Mouse (Mus musculus): ENCODE data around the gene Srsf2. TPM values are rescaled to one million over a fixed set of nuclear protein-coding genes. Genes with fewer than 3 reads are reported as not detected.
A peak's percentile ranks its signal among the peaks of the same experiment; 100 is the strongest.

Gene Srsf2
- polyA plus RNA-seq, 1 experiment from 2014 or later = 773 TPM

GRCm38 (mm10) chr11:116878454-116878853 lies 25.6 kb upstream of the Srsf2 start:
- no peak overlapping the region for H3K4me2 ChIP-seq
- WGBS = 90% methylated on average over 8 of the region's 8 CpGs

GRCm38 (mm10) chr11:116873987-116874386 lies 21.1 kb upstream of the Srsf2 start:
- H3K27ac ChIP-seq = no peak overlapping the region
- 91% methylated on average over 20 of the region's 20 CpGs for WGBS
- no peaks in the 10 kb centered on the region for H3K4me1 ChIP-seq
- H3K27me3 ChIP-seq = no peaks in the 10 kb centered on the region
- H3K36me3 ChIP-seq (ENCODE audit: poor library complexity, severe bottlenecking) = peaks cover 52% of the 10 kb centered on the region
- no peak overlapping the region for H3K4me2 ChIP-seq
- H3K4me3 ChIP-seq = no peak overlapping the region
- no peak overlapping the region for H3K9ac ChIP-seq
- ATAC-seq = no peak
- no peaks in the 10 kb centered on the region for H3K9me3 ChIP-seq (replicated peaks)

More at GRCm38 (mm10) chr11:116878454-116878853, 25.6 kb upstream of the Srsf2 start:
- H3K27me3 ChIP-seq = no peaks in the 10 kb centered on the region
- H3K4me3 ChIP-seq = no peak overlapping the region
- 0 out of 2 replicates have a peak, but pooled peaks cover 3% of the 10 kb centered on the region for H3K4me1 ChIP-seq
- H3K9me3 ChIP-seq (replicated peaks) = no peaks in the 10 kb centered on the region
- no peak overlapping the region for H3K9ac ChIP-seq
- H3K27ac ChIP-seq = no peak overlapping the region
- no peak for ATAC-seq
- H3K36me3 ChIP-seq (ENCODE audit: poor library complexity, severe bottlenecking) = peaks cover 24% of the 10 kb centered on the region

GRCm38 (mm10) chr11:116871538-116871937 lies 18.6 kb upstream of the Srsf2 start:
- H3K4me2 ChIP-seq = no peak overlapping the region
- peaks cover 68% of the 10 kb centered on the region for H3K36me3 ChIP-seq (ENCODE audit: poor library complexity, severe bottlenecking)
- H3K4me1 ChIP-seq = no peaks in the 10 kb centered on the region
- H3K27me3 ChIP-seq = no peaks in the 10 kb centered on the region
- no peak overlapping the region for H3K9ac ChIP-seq
- no peak overlapping the region for H3K4me3 ChIP-seq
- 93% methylated on average over 9 of the region's 9 CpGs for WGBS
- H3K9me3 ChIP-seq (replicated peaks) = no peaks in the 10 kb centered on the region
- ATAC-seq = no peak
- H3K27ac ChIP-seq = no peak overlapping the region

GRCm38 (mm10) chr11:116869641-116870040 lies 16.7 kb upstream of the Srsf2 start:
- no peaks in the 10 kb centered on the region for H3K9me3 ChIP-seq (replicated peaks)
- H3K4me3 ChIP-seq = no peak overlapping the region
- no peak overlapping the region for H3K27ac ChIP-seq
- no peak overlapping the region for H3K9ac ChIP-seq
- H3K27me3 ChIP-seq = no peaks in the 10 kb centered on the region
- peaks cover 74% of the 10 kb centered on the region for H3K36me3 ChIP-seq (ENCODE audit: poor library complexity, severe bottlenecking)
- H3K4me2 ChIP-seq = no peak overlapping the region
- no peak for ATAC-seq
- no peaks in the 10 kb centered on the region for H3K4me1 ChIP-seq
- 96% methylated on average over 4 of the region's 4 CpGs for WGBS

- Histone ChIP-seq H3K4me3 (no peak overlapping the region), H3K27ac (no peak overlapping the region), H3K4me2 (no peak overlapping the region), H3K9ac (no peak overlapping the region), H3K9me3 (replicated peaks) (no peaks in the 10 kb centered on the region), H3K4me1 (no peaks in the 10 kb centered on the region), H3K27me3 (no peaks in the 10 kb centered on the region), H3K36me3 (ENCODE audit: poor library complexity, severe bottlenecking) (peaks cover 74% of the 10 kb centered on the region)
- WGBS = 92% methylated on average over 8 of the region's 8 CpGs
- no peak for ATAC-seq
Observed at GRCm38 (mm10) chr11:116869223-116869622, 16.3 kb upstream of the Srsf2 start.

DNA sequence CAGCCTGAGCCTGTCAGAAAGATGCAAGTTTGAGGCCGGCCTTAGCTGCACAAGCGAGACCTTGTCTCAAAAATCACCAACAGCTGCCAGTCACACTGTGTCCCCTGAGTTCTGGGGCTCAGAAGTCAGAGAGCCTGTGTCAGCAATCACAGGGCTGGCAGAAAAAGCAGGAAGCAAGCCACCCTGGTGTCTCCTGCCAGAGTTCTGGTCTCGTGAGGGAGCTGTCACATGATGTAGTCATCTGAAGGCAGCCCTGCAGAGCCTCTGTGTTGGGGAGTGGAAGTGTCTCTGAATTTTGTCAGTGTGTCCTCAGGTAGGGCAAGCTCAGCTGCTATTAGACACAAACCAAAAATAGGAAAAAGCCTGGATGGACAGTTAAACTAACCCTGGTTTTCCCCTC lies 15.2 kb upstream of the Srsf2 start:
- H3K27ac ChIP-seq = no peak overlapping the region
- no peak overlapping the region for H3K9ac ChIP-seq
- WGBS = 86% methylated on average over 3 of the region's 3 CpGs
- H3K4me2 ChIP-seq = no peak overlapping the region
- H3K27me3 ChIP-seq = no peaks in the 10 kb centered on the region
- H3K4me1 ChIP-seq = no peaks in the 10 kb centered on the region
- peaks cover 74% of the 10 kb centered on the region for H3K36me3 ChIP-seq (ENCODE audit: poor library complexity, severe bottlenecking)
- no peaks in the 10 kb centered on the region for H3K9me3 ChIP-seq (replicated peaks)
- ATAC-seq = no peak
- H3K4me3 ChIP-seq = no peak overlapping the region

DNA sequence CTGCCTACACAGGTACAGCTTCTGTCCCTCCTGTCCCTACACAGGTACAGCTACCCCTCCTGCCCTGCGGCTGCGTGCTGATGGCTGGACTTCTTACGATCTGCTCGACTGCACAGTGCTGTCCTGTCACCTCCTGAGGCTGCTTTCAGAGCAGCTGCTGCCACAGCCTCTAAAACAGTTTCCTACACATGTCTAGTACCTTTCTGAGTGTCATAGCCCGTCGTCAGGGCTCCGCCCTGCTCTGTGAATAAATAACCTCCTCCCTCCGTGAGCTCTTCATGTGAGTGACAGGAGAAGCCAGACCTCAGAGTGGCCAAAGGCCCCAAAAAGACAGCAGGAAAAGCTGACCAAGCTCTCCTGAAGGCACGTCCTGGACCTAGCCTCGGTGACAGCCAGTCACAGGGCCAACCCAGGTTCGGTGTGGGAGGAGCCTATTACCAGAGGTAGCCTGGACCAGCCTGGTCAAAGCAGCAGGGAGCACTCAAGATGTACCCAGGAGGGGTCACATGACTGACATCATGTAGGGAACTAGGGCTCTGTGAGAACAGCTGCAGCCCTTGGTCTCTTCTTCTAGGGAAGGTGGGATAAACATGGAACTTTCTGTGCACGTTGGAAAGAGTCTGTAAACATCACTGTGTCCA lies 13.2 kb upstream of the Srsf2 start:
- 83% methylated on average over 12 of the region's 12 CpGs for WGBS
- Histone ChIP-seq H3K27me3 (no peaks in the 10 kb centered on the region), H3K36me3 (ENCODE audit: poor library complexity, severe bottlenecking) (peaks cover 81% of the 10 kb centered on the region), H3K27ac (no peak overlapping the region), H3K4me1 (no peaks in the 10 kb centered on the region), H3K4me2 (no peak overlapping the region), H3K9ac (no peak overlapping the region), H3K9me3 (replicated peaks) (no peaks in the 10 kb centered on the region), H3K4me3 (no peak overlapping the region)
- no peak for ATAC-seq

DNA sequence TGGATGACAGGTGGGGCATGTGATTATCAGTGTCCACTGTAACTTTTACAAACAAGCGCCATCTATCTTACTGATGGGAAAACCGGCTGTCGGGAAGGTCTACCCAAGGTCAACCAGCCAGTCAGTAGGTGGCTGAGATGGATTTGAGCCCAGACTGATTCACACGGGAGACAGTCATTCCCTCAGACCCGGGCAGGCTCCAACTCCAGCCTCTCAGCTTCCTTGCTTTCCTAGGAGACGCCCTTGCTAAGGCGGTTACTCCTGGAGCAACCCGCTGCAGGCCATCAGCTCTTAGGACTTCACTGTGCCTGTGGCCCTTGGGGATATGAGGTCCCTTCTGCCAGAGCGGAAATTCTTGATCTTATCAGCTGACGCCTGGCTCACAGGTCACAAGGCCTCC lies 11.6 kb upstream of the Srsf2 start:
- Histone ChIP-seq H3K27ac (no peak overlapping the region), H3K4me1 (no peaks in the 10 kb centered on the region), H3K4me3 (no peak overlapping the region), H3K9me3 (replicated peaks) (no peaks in the 10 kb centered on the region), H3K36me3 (ENCODE audit: poor library complexity, severe bottlenecking) (peaks cover 88% of the 10 kb centered on the region), H3K9ac (no peak overlapping the region), H3K27me3 (no peaks in the 10 kb centered on the region), H3K4me2 (no peak overlapping the region)
- no peak for ATAC-seq
- WGBS = 88% methylated on average over 10 of the region's 10 CpGs

DNA sequence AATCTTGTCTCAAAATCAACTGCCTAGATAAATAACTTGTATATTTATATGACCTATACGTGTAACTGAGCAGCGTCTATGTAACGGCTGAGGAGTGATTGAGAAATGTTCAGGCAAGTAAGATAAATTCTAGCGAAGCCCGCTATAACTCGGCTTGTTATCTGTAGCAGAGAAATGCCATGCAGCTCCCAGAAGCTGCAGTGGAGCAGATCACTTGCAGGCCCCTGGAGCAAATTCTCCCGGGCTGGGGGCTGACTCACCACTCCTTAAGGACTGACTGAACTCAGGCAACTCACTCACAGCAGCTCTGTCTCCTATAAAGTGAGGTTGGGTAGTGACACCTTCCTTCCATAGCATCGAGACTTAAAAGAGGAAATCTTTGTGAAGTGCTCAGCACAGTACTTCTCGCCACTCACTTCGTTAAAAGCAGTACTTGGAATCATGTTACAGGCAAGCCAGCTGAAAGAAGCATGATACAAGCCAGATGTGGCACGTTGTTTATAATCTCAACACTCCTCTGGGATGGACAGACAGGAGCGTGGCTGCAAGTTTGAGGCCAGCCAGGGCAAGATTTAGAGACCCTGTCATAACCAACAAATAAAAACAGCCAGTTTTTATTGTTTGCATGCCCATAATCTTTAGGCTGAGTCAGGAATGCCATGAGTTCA lies 4.4 kb upstream of the Srsf2 start:
- no peak for ATAC-seq
- no peaks in the 10 kb centered on the region for H3K27me3 ChIP-seq
- 89% methylated on average over 12 of the region's 12 CpGs for WGBS
- H3K4me2 ChIP-seq = no peak overlapping the region
- H3K4me1 ChIP-seq = peaks cover 13% of the 10 kb centered on the region
- peaks cover 38% of the 10 kb centered on the region for H3K36me3 ChIP-seq (ENCODE audit: poor library complexity, severe bottlenecking)
- no peak overlapping the region for H3K27ac ChIP-seq
- H3K9me3 ChIP-seq (replicated peaks) = no peaks in the 10 kb centered on the region
- H3K4me3 ChIP-seq = no peak overlapping the region
- H3K9ac ChIP-seq = no peak overlapping the region

GRCm38 (mm10) chr11:116854279-116854678 lies 1.4 kb upstream of the Srsf2 start:
- peak overlapping the region; percentile 99 for H3K9ac ChIP-seq
- 47% methylated on average over 10 of the region's 10 CpGs for WGBS
- peak overlapping the region; percentile 82 for H3K4me2 ChIP-seq

DNA sequence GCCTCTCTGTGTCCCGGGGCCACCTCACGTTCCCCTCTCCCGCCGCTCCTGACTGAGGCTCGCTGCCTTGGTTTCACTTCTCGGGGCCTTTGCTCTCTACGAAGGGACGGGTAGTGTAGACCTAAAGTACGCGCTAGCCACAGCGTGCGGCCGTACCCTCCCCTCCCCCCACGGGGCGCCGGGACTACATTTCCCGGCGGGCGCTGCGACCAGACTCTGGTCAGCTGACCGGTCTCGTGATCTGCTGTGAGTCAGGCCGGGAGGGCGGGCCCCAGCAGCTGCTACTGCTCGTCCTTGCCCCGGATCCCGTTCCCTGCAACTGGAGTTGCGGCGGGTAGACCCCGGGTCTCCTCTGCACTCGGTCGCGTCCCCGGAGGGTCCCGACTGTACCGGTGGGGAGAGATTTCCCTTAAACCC lies 626 bp upstream of the Srsf2 start:
- under 1% methylated on average over 34 of the region's 36 CpGs for WGBS
- peak; percentile 93 for ATAC-seq
- peak overlapping the region; percentile 82 for H3K4me2 ChIP-seq
- peak overlapping the region; percentile 99 for H3K9ac ChIP-seq
- H3K36me3 ChIP-seq (ENCODE audit: poor library complexity, severe bottlenecking) = peaks cover 26% of the 10 kb centered on the region
- H3K4me1 ChIP-seq = peaks cover 36% of the 10 kb centered on the region
- H3K9me3 ChIP-seq (replicated peaks) = no peaks in the 10 kb centered on the region
- H3K27ac ChIP-seq = peak overlapping the region; percentile 98
- H3K27me3 ChIP-seq = no peaks in the 10 kb centered on the region
- H3K4me3 ChIP-seq = peak overlapping the region; percentile 97

More at GRCm38 (mm10) chr11:116854279-116854678, 1.4 kb upstream of the Srsf2 start:
- Histone ChIP-seq H3K9me3 (replicated peaks) (no peaks in the 10 kb centered on the region), H3K27me3 (no peaks in the 10 kb centered on the region), H3K4me3 (peak overlapping the region; percentile 97), H3K4me1 (peaks cover 34% of the 10 kb centered on the region), H3K27ac (no peak overlapping the region), H3K36me3 (ENCODE audit: poor library complexity, severe bottlenecking) (peaks cover 22% of the 10 kb centered on the region)
- ATAC-seq = no peak

- Histone ChIP-seq H3K4me3 (peak within 1 kb of the TSS; percentile 97), H3K27me3 (no peaks in the 10 kb centered on the region), H3K36me3 (ENCODE audit: poor library complexity, severe bottlenecking) (peaks cover 32% of the 10 kb centered on the region), H3K9ac (peak within 1 kb of the TSS; percentile 99), H3K9me3 (replicated peaks) (no peaks in the 10 kb centered on the region), H3K4me2 (peak within 1 kb of the TSS; percentile 82), H3K27ac (peak within 1 kb of the TSS; percentile 98), H3K4me1 (peaks cover 36% of the 10 kb centered on the region)
- WGBS = under 1% methylated on average over 82 of the region's 91 CpGs
- ATAC-seq = peak; percentile 60
Observed at GRCm38 (mm10) chr11:116852291-116852890, 503 bp downstream of the Srsf2 start, which contains the start of gene Mfsd11. Gene Mfsd11, plus strand, starts transcription at chr11:116852440.
